Comparison of ENCODE assay signal across 28 mouse cellular contexts in genomic region chr3:147153456-147153855, GRCm38 (mm10).
DNase-seq lines count a peak whose midpoint lies in the region; ATAC-seq lines count a peak whose summit lies in the region.
"Had no signal": no experiment of that assay in that cellular context is flagged by ENCODE, and none has a peak within 500 bp of the region (broad histone marks: within the 10 kb centered on the region; RNA-seq: fewer than 3 reads in every experiment).

No protein-coding gene starts in this region.

- H3K27ac ChIP-seq in embryonic facial prominence, embryonic 10.5 days (replicated peaks), result no peak overlapping the region
- H3K27ac ChIP-seq in limb, embryonic 10.5 days, result no peak overlapping the region
- H3K27ac ChIP-seq: embryonic facial prominence, embryonic 15.5 days; forebrain, embryonic 12.5 days; hindbrain, embryonic 12.5 days; kidney, embryonic 15.5 days; left cerebral cortex, adult 2 months; liver, embryonic 14.5 days; midbrain, embryonic 10.5 days; neural tube, embryonic 13.5 days had no signal

- H3K27me3 ChIP-seq in embryonic facial prominence, embryonic 10.5 days (replicated peaks; ENCODE audit: low read depth, poor library complexity, severe bottlenecking), result no peaks in the 10 kb centered on the region
- H3K27me3 ChIP-seq in limb, embryonic 10.5 days (ENCODE audit: low read depth, poor library complexity, severe bottlenecking), result no peaks in the 10 kb centered on the region
- H3K27me3 ChIP-seq: embryonic facial prominence, embryonic 15.5 days; forebrain, embryonic 12.5 days; hindbrain, embryonic 12.5 days; kidney, embryonic 15.5 days; neural tube, embryonic 13.5 days had no signal

- H3K9me3 ChIP-seq in embryonic facial prominence, embryonic 10.5 days, result no peaks in the 10 kb centered on the region
- H3K9me3 ChIP-seq in limb, embryonic 10.5 days (replicated peaks), result no peaks in the 10 kb centered on the region
- H3K9me3 ChIP-seq: embryonic facial prominence, embryonic 15.5 days; forebrain, embryonic 12.5 days; hindbrain, embryonic 12.5 days; kidney, embryonic 15.5 days; midbrain, embryonic 10.5 days; neural tube, embryonic 13.5 days had no signal

- DNase-seq in embryonic facial prominence, embryonic 10.5 days (ENCODE audit: low spot score), result peak; percentile 37
- DNase-seq in limb, embryonic 10.5 days (ENCODE audit: low spot score), result peak; percentile 47
- DNase-seq in adrenal gland, postnatal 25 days, result no peak
- DNase-seq in layer of hippocampus, postnatal 14 days (ENCODE audit: low spot score in 2 of 2), result no peak
- DNase-seq: adrenal gland, postnatal 14 days; B cell, adult 2 months; cerebellum, adult 18-20 months; cerebellum, postnatal 10 days; forebrain, postnatal 0 days; gastrocnemius, postnatal 10 days; kidney, adult 11 months; kidney, postnatal 25 days; liver; lung, embryonic 14.5 days; lung, postnatal 14 days; thymus, postnatal 4 days had no signal

- peaks cover 2% of the 10 kb centered on the region; the same call in 1 of the 2 replicates for H3K4me1 ChIP-seq in embryonic facial prominence, embryonic 10.5 days
- peaks cover 29% of the 10 kb centered on the region for H3K4me1 ChIP-seq in limb, embryonic 10.5 days
- H3K4me1 ChIP-seq: embryonic facial prominence, embryonic 15.5 days; forebrain, embryonic 12.5 days; hindbrain, embryonic 12.5 days; kidney, embryonic 15.5 days; midbrain, embryonic 10.5 days; neural tube, embryonic 13.5 days had no signal

- H3K36me3 ChIP-seq in embryonic facial prominence, embryonic 10.5 days (replicated peaks), result no peaks in the 10 kb centered on the region
- H3K36me3 ChIP-seq in limb, embryonic 10.5 days, result no peaks in the 10 kb centered on the region
- H3K36me3 ChIP-seq: embryonic facial prominence, embryonic 15.5 days; forebrain, embryonic 12.5 days; G1E; hindbrain, embryonic 12.5 days; kidney, embryonic 15.5 days; midbrain, embryonic 10.5 days; neural tube, embryonic 13.5 days had no signal

- H3K4me3 ChIP-seq in embryonic facial prominence, embryonic 10.5 days, result no peak overlapping the region
- no peak overlapping the region for H3K4me3 ChIP-seq in limb, embryonic 10.5 days
- H3K4me3 ChIP-seq: embryonic facial prominence, embryonic 15.5 days; forebrain, embryonic 12.5 days; hindbrain, embryonic 12.5 days; kidney, embryonic 15.5 days; left cerebral cortex, adult 2 months; midbrain, embryonic 10.5 days; neural tube, embryonic 13.5 days had no signal

- 56% methylated on average over 3 of the region's 3 CpGs for WGBS in embryonic facial prominence, embryonic 10.5 days
- 33% methylated on average over 3 of the region's 3 CpGs for WGBS in limb, embryonic 10.5 days

- ATAC-seq in common myeloid progenitor, adult 5-6 weeks (replicated peaks; ENCODE audit: low read depth, poor library complexity, severe bottlenecking), result 0 out of 2 replicates have a peak, but pooled peaks have one; percentile 25
- no peak for ATAC-seq in monocyte, adult 5-6 weeks (replicated peaks; ENCODE audit: insufficient number of reproducible peaks, low FRiP score, low TSS enrichment, poor library complexity, severe bottlenecking)
- ATAC-seq: forebrain, postnatal 0 days; midbrain, embryonic 16.5 days had no signal

Comparison
In these comparisons a context has a peak if more than half of its experiments do, and no peak if none do; other contexts are left out.
1. DNase-seq: peak in embryonic facial prominence, embryonic 10.5 days (single experiment) and limb, embryonic 10.5 days (single experiment); none in adrenal gland, postnatal 25 days (single experiment) and layer of hippocampus, postnatal 14 days (0 of 2).